Mouse (Mus musculus) limb, embryonic 11.5 days (tissue): ENCODE data around the gene Sgip1. TPM values are rescaled to one million over a fixed set of nuclear protein-coding genes. Genes with fewer than 3 reads are reported as not detected.

ENCODE experiments used
- ATAC-seq: fragments of 200-750 bp; cut with Nextera tagmentation; 2 replicates; pipeline ENCODE4 v1.8.0; 2017; ENCODE audit warnings: low read depth; ENCODE audit not compliant: insufficient number of reproducible peaks, low FRiP score, low TSS enrichment
- DNase-seq: peaks from one replicate; pipeline ENCODE4 v3.0.0-alpha.2; 2015; ENCODE audit warnings: low spot score
- H3K27ac ChIP-seq: fragments of 300-500 bp; sonication (generic); replicated peaks from 2 replicates; pipeline ENCODE4 v1.5.1; 2014; ENCODE audit warnings: low read depth, mild to moderate bottlenecking, low read length
- H3K27me3 ChIP-seq: fragments of 300-500 bp; sonication (generic); 2 replicates; pipeline ENCODE4 v1.6.1; 2014; ENCODE audit warnings: mild to moderate bottlenecking, low read length, mixed read lengths; ENCODE audit not compliant: control insufficient read depth, insufficient read depth
- H3K36me3 ChIP-seq: fragments of 300-500 bp; sonication (generic); 2 replicates; pipeline ENCODE4 v1.6.1; 2014; ENCODE audit warnings: mild to moderate bottlenecking, low read length, moderate library complexity, mixed read lengths; ENCODE audit not compliant: control insufficient read depth, insufficient read depth
- H3K4me1 ChIP-seq: fragments of 300-500 bp; sonication (generic); 2 replicates; pipeline ENCODE4 v1.6.1; 2014; ENCODE audit warnings: low read length, mixed read lengths; ENCODE audit not compliant: control insufficient read depth, insufficient read depth
- H3K4me2 ChIP-seq: fragments of 300-500 bp; sonication (generic); 2 replicates; pipeline ENCODE4 v1.6.1; 2014; ENCODE audit warnings: low read depth, mild to moderate bottlenecking, moderate library complexity; ENCODE audit not compliant: severe bottlenecking
- H3K4me3 ChIP-seq: fragments of 300-500 bp; sonication (generic); 2 replicates; pipeline ENCODE4 v1.5.1; 2014; ENCODE audit warnings: low read depth, low read length
- H3K9ac ChIP-seq: fragments of 300-500 bp; sonication (generic); 2 replicates; pipeline ENCODE4 v1.6.1; 2014; ENCODE audit warnings: mild to moderate bottlenecking, low read length
- H3K9me3 ChIP-seq: fragments of 300-500 bp; sonication (generic); 2 replicates; pipeline ENCODE4 v1.6.1; 2016; ENCODE audit warnings: low read length; ENCODE audit not compliant: control insufficient read depth
- WGBS: fragments of 180-500 bp; shearing (Covaris S2); extraction: QIAGEN DNeasy Blood & Tissue Kit; methylation state at CpG from one replicate; pipeline ENCODE4 v1.1.7; 2014; 5-methylcytosine and 5-hydroxymethylcytosine counted together
- polyA plus RNA-seq: library from polyadenylated mRNA; unstranded; fragments of >200 nt; fragmentation: Nextera tagmentation; extraction: Ambion mirVana; gene quantifications from 2 replicates; pipeline ENCODE4 v1.2.1, GENCODE M21; 2014

Gene Sgip1
- polyA plus RNA-seq: 5.2 and 8.5 TPM in 2 replicates

DNA sequence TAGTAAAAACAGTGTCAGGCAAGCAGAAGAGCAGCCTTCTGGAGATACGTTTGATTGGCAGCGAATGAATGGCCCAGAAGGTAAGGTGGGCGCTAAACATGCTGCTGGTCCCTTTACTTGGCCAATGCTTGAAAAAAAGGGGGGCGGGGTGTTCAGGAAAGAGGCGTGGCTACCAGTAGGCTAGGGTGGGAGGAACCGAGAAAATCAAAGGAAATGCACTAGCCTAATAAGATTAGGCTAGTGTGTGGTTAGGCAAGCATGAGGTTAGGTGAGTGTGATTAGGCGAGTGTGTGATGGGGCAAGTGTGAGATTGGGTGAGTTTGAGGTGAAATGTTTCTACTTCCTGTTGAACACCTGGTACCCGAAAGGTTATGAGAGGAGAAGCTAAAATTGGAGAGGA lies at the start of gene Sgip1:
TSS of gene Sgip1 (plus strand) at position 11 of the 400 bp plus-strand sequence.
- H3K9ac ChIP-seq: no peak within 1 kb of the TSS
- ATAC-seq (no peak), DNase-seq (no peak)
- no peak within 1 kb of the TSS for H3K27ac ChIP-seq
- H3K27me3 ChIP-seq: no peaks in the 10 kb centered on the region
- no peak within 1 kb of the TSS for H3K4me3 ChIP-seq
- no peaks in the 10 kb centered on the region for H3K9me3 ChIP-seq
- no peaks in the 10 kb centered on the region; the same call in 1 of the 2 replicates for H3K4me1 ChIP-seq
- no peak within 1 kb of the TSS for H3K4me2 ChIP-seq
- WGBS: 66% methylated on average over 8 of the region's 8 CpGs
- H3K36me3 ChIP-seq: no peaks in the 10 kb centered on the region

DNA sequence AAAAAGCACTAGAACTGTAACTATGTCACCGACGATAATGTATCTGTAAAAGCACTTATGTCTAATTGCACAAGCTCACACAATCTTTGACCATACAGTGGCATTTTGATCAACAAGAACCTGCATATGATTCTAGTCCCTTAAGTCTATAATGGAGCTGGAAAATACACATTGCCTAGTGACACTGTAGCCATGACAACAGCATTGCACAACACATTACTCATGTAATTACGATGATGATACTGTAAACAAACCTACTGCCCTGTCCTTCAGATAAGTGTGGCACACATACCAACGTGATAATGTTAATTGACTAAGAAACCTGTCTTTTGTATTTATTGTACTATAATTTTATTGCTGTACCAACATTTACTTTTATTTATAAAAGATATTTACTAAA lies 49.7 kb upstream of the Sgip1 start:
- Histone ChIP-seq H3K27ac (no peak overlapping the region), H3K27me3 (no peaks in the 10 kb centered on the region), H3K4me1 (no peaks in the 10 kb centered on the region), H3K4me2 (no peak overlapping the region), H3K36me3 (no peaks in the 10 kb centered on the region), H3K4me3 (no peak overlapping the region), H3K9ac (no peak overlapping the region), H3K9me3 (no peaks in the 10 kb centered on the region)
- 81% methylated on average over 4 of the region's 4 CpGs for WGBS
- DNase-seq: no peak
- ATAC-seq: no peak

DNA sequence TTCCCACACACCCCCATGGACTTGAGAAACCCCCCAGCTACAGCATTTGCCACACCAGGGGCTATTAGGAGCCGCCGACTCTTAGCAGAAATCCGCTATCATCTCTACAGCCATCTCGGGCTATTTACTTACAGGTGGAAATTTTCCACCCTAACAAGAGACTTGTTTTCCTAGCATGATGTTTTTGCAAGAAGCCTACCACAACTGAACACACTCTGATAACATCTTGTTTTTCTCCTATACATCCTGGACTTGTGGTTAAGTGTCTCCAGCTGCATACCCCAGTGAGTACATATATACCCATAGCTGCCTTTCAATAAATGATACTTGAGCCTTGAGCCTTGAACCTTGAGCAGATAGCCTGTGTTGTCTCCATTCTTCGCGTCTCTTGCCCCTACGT lies 43.1 kb upstream of the Sgip1 start:
- H3K27ac ChIP-seq: no peak overlapping the region
- H3K4me1 ChIP-seq: no peaks in the 10 kb centered on the region
- ATAC-seq: no peak
- DNase-seq: no peak
- no peaks in the 10 kb centered on the region for H3K27me3 ChIP-seq
- no peaks in the 10 kb centered on the region for H3K9me3 ChIP-seq
- no peak overlapping the region for H3K4me2 ChIP-seq
- no peak overlapping the region for H3K4me3 ChIP-seq
- WGBS: 94% methylated on average over 7 of the region's 7 CpGs
- H3K36me3 ChIP-seq: no peaks in the 10 kb centered on the region
- H3K9ac ChIP-seq: no peak overlapping the region

DNA sequence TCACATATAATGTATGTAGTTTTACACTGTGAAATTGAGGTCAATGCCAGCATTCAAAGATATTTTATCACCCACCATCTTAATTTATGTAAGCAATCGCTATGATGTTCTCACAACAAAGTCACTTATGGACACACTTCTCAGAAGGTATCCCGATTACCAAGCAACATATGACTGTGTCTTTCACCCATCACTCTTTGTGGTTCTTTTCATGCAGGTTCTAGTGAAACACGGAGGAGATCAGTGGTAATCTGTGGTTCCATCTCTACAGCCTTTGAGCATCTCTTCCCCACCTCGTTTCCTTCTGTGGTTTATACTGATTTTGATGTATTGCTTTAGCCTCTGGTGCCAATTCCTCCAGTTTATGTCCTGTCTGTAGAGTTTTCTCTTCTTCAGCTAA lies 29.4 kb upstream of the Sgip1 start:
- no peak for ATAC-seq
- Histone ChIP-seq H3K9ac (no peak overlapping the region), H3K9me3 (no peaks in the 10 kb centered on the region), H3K27ac (no peak overlapping the region), H3K4me3 (no peak overlapping the region), H3K4me2 (no peak overlapping the region), H3K36me3 (no peaks in the 10 kb centered on the region), H3K27me3 (no peaks in the 10 kb centered on the region), H3K4me1 (no peaks in the 10 kb centered on the region)
- DNase-seq: no peak
- WGBS: 82% methylated on average over 4 of the region's 4 CpGs

DNA sequence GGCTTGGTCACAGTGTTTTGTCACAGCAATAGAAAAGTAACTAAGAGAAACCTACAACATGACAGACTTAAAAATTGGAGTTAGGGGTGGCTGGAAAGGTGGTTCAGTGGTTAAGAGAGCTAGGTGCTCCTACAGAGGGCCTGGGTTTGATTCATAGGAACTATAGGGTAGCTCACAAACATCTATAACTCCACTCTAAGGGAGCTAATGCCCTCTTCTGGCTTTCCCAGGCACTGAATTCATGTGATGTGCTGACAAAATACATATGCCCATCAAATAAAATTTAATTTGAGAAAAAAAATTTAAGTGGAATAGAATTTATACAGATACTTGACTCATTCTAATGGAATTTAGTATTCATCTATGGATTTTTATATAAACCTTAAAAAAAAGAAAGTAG lies 25.6 kb upstream of the Sgip1 start:
- DNase-seq: no peak

DNA sequence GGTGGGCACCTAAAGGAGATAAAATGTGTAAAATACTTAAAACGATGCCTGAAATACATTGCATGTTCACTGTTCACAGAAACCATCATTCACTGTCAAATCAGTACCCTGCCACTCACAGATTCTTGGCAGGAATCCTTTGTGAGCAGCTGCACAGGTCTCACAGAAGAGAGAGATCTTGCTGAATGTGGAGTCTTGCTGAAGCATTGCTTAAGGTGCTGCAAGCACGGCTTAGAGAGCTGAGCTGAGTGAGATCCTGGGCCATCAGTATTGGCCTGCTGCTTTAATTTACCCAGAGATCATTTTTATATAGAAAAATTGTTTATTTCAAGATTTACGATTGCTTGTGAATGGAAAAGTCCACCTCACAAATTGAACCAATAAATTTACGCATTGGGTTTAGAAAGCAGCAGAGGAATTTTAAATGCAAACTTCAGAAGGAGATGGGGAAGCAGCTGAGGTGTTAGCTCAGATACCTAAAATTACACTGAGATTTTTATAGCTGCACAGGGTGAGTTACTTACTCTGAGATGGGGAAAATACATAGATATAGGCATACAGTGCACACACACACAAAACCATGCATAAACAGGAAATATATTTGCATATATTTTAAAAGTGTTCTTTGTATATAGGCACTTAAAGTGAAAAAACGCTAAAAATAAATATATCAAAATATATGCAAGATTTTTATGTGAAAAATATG lies 23.8 kb upstream of the Sgip1 start:
- 76% methylated on average over 5 of the region's 5 CpGs for WGBS
- H3K9ac ChIP-seq: no peak overlapping the region
- ATAC-seq: no peak
- no peaks in the 10 kb centered on the region for H3K27me3 ChIP-seq
- no peaks in the 10 kb centered on the region for H3K36me3 ChIP-seq
- no peak overlapping the region for H3K4me2 ChIP-seq
- H3K9me3 ChIP-seq: no peaks in the 10 kb centered on the region
- DNase-seq: no peak
- no peak overlapping the region for H3K27ac ChIP-seq
- no peak overlapping the region for H3K4me3 ChIP-seq
- H3K4me1 ChIP-seq: no peaks in the 10 kb centered on the region

More for the DNA sequence above, 25.6 kb upstream of the Sgip1 start:
- Histone ChIP-seq H3K9ac (no peak overlapping the region), H3K36me3 (no peaks in the 10 kb centered on the region), H3K4me3 (no peak overlapping the region), H3K4me2 (no peak overlapping the region), H3K4me1 (no peaks in the 10 kb centered on the region), H3K27me3 (no peaks in the 10 kb centered on the region), H3K27ac (no peak overlapping the region), H3K9me3 (no peaks in the 10 kb centered on the region)
- no peak for ATAC-seq

DNA sequence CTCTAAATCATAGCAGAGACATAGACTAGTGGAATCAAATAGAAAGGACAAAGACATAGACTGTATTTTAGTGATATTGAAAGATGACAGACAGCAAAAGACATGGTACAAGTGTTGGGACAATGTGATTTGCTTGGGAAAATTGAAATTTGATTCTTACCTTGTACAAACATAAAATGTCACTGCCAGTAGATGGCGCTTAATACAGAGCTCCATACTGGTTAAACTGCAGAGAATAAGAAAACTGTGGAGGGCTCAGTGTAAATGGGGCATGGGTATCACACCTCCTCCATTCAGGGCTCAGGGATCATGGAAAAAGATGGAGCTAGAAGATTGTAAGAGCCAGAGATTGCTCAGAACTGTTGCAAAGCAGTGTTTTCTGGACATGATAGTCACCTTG lies 21.6 kb upstream of the Sgip1 start:
- Histone ChIP-seq H3K9me3 (no peaks in the 10 kb centered on the region), H3K4me1 (no peaks in the 10 kb centered on the region), H3K27ac (no peak overlapping the region), H3K36me3 (no peaks in the 10 kb centered on the region), H3K27me3 (no peaks in the 10 kb centered on the region), H3K9ac (no peak overlapping the region), H3K4me3 (no peak overlapping the region), H3K4me2 (no peak overlapping the region)
- DNase-seq (no peak), ATAC-seq (no peak)
- WGBS: 10% methylated on average over 1 of the region's 1 CpGs

DNA sequence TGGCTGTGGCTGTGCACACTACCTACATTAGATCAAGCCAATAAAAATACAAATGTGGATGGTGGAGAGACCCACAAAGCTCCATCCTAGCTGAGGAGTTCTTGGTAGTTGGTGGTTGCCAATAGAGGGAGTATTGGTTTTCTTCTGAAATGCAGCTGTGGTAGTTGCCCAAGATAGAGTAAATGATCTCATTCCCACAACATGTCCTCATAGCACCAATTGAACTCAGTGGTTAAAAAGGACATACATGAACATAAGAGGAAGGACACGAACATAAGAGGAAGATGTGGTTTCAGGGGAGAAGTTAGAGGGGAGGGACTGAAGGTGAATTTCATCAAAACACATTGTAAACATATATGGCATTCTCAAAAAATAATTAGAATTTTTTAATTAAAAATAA lies 21.1 kb upstream of the Sgip1 start:
- Histone ChIP-seq H3K4me3 (no peak overlapping the region), H3K9me3 (no peaks in the 10 kb centered on the region), H3K36me3 (no peaks in the 10 kb centered on the region), H3K27me3 (no peaks in the 10 kb centered on the region), H3K4me1 (no peaks in the 10 kb centered on the region), H3K4me2 (no peak overlapping the region), H3K27ac (no peak overlapping the region), H3K9ac (no peak overlapping the region)
- no peak for DNase-seq
- no peak for ATAC-seq
- WGBS: 79% methylated on average over 1 of the region's 1 CpGs

DNA sequence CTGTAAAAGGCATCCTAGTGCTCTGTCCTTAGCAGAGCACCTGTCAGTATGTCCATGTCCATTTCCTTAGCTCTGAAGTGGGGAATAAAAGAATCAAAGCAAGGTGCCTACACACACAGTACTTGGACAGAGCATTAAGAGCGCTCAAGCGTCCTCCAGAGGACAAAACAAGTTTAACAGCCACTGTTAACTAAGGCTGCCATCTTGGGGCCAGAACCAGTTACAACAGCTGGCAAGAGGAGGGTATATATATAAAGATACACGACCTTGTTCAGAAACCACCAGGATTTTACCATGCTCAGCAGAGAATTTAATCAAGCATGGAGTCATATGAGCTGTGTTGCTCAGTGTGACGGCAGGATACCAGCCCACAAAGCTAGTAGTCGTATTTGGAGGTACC lies 16.7 kb upstream of the Sgip1 start:
- Histone ChIP-seq H3K4me3 (no peak overlapping the region), H3K9me3 (no peaks in the 10 kb centered on the region), H3K27me3 (no peaks in the 10 kb centered on the region), H3K9ac (no peak overlapping the region), H3K27ac (no peak overlapping the region), H3K4me1 (no peaks in the 10 kb centered on the region), H3K4me2 (no peak overlapping the region), H3K36me3 (no peaks in the 10 kb centered on the region)
- no peak for DNase-seq
- 68% methylated on average over 5 of the region's 5 CpGs for WGBS
- ATAC-seq: no peak
